In genomic region chr8:25343160-25343602, GRCm38 (mm10) we compare ENCODE assay signal across 8 mouse cellular contexts.
DNase-seq lines count a peak whose midpoint lies in the region; ATAC-seq lines count a peak whose summit lies in the region.

No protein-coding gene starts in this region.

- intact Hi-C loops in left cerebral cortex, postnatal 36 days (cut with DNase I), result no loop called here

- peak; percentile 80 for DNase-seq in hindbrain, embryonic 10.5 days (ENCODE audit: low spot score)
- peak; percentile 98 for DNase-seq in embryonic facial prominence, embryonic 14.5 days (ENCODE audit: low spot score)
- DNase-seq in intestine, embryonic 14.5 days (ENCODE audit: low spot score), result peak; percentile 83
- no peak for DNase-seq in layer of hippocampus, postnatal 36 days
- DNase-seq in left cerebral cortex, postnatal 36 days (ENCODE audit: low spot score in 2 of 2), result no peak

- no peak overlapping the region for H3K4me2 ChIP-seq in hindbrain, embryonic 13.5 days
- H3K4me2 ChIP-seq in embryonic facial prominence, embryonic 14.5 days (ENCODE audit: low read depth, low read length), result peak overlapping the region; percentile 46
- H3K4me2 ChIP-seq in intestine, embryonic 14.5 days (ENCODE audit: low read length), result peak overlapping the region; percentile 33
- peak overlapping the region; percentile 34; the same call in 1 of the 2 replicates for H3K4me2 ChIP-seq in lung, embryonic 16.5 days (ENCODE audit: low read depth, low read length)
- H3K4me2 ChIP-seq in forebrain, embryonic 16.5 days (ENCODE audit: low read length), result no peak overlapping the region

- no peak overlapping the region for H3K9ac ChIP-seq in hindbrain, embryonic 13.5 days
- H3K9ac ChIP-seq in embryonic facial prominence, embryonic 14.5 days (ENCODE audit: low read depth, low read length), result no peak overlapping the region
- H3K9ac ChIP-seq in intestine, embryonic 14.5 days (ENCODE audit: low read length), result no peak overlapping the region
- H3K9ac ChIP-seq in lung, embryonic 16.5 days (ENCODE audit: low read length), result no peak overlapping the region
- no peak overlapping the region for H3K9ac ChIP-seq in forebrain, embryonic 16.5 days (replicated peaks; ENCODE audit: low read depth, low read length)

- H3K27ac ChIP-seq in hindbrain, embryonic 10.5 days, result peak overlapping the region; percentile 74
- H3K27ac ChIP-seq in hindbrain, embryonic 13.5 days, result no peak overlapping the region
- H3K27ac ChIP-seq in embryonic facial prominence, embryonic 14.5 days (replicated peaks; ENCODE audit: low read depth, low read length), result peak overlapping the region; percentile 83
- H3K27ac ChIP-seq in intestine, embryonic 14.5 days (ENCODE audit: low read depth), result peak overlapping the region; percentile 47; the same call in 1 of the 2 replicates
- peak overlapping the region; percentile 40; the same call in 1 of the 2 replicates for H3K27ac ChIP-seq in lung, embryonic 16.5 days (ENCODE audit: low read length)
- H3K27ac ChIP-seq in forebrain, embryonic 16.5 days (ENCODE audit: low read length), result no peak overlapping the region

- H3K4me3 ChIP-seq in hindbrain, embryonic 10.5 days, result no peak overlapping the region
- no peak overlapping the region for H3K4me3 ChIP-seq in hindbrain, embryonic 13.5 days
- H3K4me3 ChIP-seq in embryonic facial prominence, embryonic 14.5 days (ENCODE audit: low read depth, low read length), result 0 out of 2 replicates have a peak overlapping the region, but pooled peaks have one; percentile 22
- no peak overlapping the region for H3K4me3 ChIP-seq in intestine, embryonic 14.5 days (ENCODE audit: low read depth, low read length)
- H3K4me3 ChIP-seq in lung, embryonic 16.5 days (ENCODE audit: low read length), result no peak overlapping the region
- no peak overlapping the region for H3K4me3 ChIP-seq in forebrain, embryonic 16.5 days (replicated peaks; ENCODE audit: low read length)

- H3K36me3 ChIP-seq in hindbrain, embryonic 10.5 days, result no peaks in the 10 kb centered on the region
- H3K36me3 ChIP-seq in hindbrain, embryonic 13.5 days, result no peaks in the 10 kb centered on the region
- no peaks in the 10 kb centered on the region for H3K36me3 ChIP-seq in embryonic facial prominence, embryonic 14.5 days (ENCODE audit: control insufficient read depth, insufficient read depth, low read length)
- H3K36me3 ChIP-seq in intestine, embryonic 14.5 days (ENCODE audit: control insufficient read depth, insufficient read depth, low read length), result no peaks in the 10 kb centered on the region
- H3K36me3 ChIP-seq in lung, embryonic 16.5 days (ENCODE audit: control insufficient read depth, insufficient read depth, low read length), result no peaks in the 10 kb centered on the region
- H3K36me3 ChIP-seq in forebrain, embryonic 16.5 days (ENCODE audit: control insufficient read depth, insufficient read depth), result no peaks in the 10 kb centered on the region

- ATAC-seq in hindbrain, embryonic 13.5 days (ENCODE audit: low FRiP score), result no peak
- ATAC-seq in embryonic facial prominence, embryonic 14.5 days (ENCODE audit: low read depth), result peak; percentile 93
- peak; percentile 58; the same call in 1 of the 2 replicates for ATAC-seq in intestine, embryonic 14.5 days (replicated peaks; ENCODE audit: low FRiP score, low TSS enrichment, low read depth)
- ATAC-seq in lung, embryonic 16.5 days (ENCODE audit: low read depth), result peak; percentile 94
- ATAC-seq in forebrain, embryonic 16.5 days, result no peak

- 61% methylated on average over 10 of the region's 10 CpGs for WGBS in hindbrain, embryonic 10.5 days
- WGBS in hindbrain, embryonic 13.5 days, result 73% methylated on average over 10 of the region's 10 CpGs
- WGBS in embryonic facial prominence, embryonic 14.5 days, result 19% methylated on average over 10 of the region's 10 CpGs
- 30% methylated on average over 10 of the region's 10 CpGs for WGBS in intestine, embryonic 14.5 days
- WGBS in lung, embryonic 16.5 days, result 35% methylated on average over 10 of the region's 10 CpGs
- 88% methylated on average over 10 of the region's 10 CpGs for WGBS in forebrain, embryonic 16.5 days

- no peaks in the 10 kb centered on the region for H3K27me3 ChIP-seq in hindbrain, embryonic 10.5 days (ENCODE audit: insufficient read depth, poor library complexity, severe bottlenecking)
- no peaks in the 10 kb centered on the region for H3K27me3 ChIP-seq in hindbrain, embryonic 13.5 days
- no peaks in the 10 kb centered on the region for H3K27me3 ChIP-seq in embryonic facial prominence, embryonic 14.5 days (replicated peaks; ENCODE audit: control insufficient read depth, insufficient read depth, low read length)
- H3K27me3 ChIP-seq in intestine, embryonic 14.5 days (replicated peaks; ENCODE audit: control insufficient read depth, insufficient read depth, low read length), result no peaks in the 10 kb centered on the region
- no peaks in the 10 kb centered on the region for H3K27me3 ChIP-seq in lung, embryonic 16.5 days (ENCODE audit: control insufficient read depth, insufficient read depth, low read depth, low read length)
- no peaks in the 10 kb centered on the region for H3K27me3 ChIP-seq in forebrain, embryonic 16.5 days (replicated peaks; ENCODE audit: control insufficient read depth, insufficient read depth, low read length)

- H3K9me3 ChIP-seq in hindbrain, embryonic 10.5 days, result no peaks in the 10 kb centered on the region
- H3K9me3 ChIP-seq in hindbrain, embryonic 13.5 days, result no peaks in the 10 kb centered on the region
- peaks cover 4% of the 10 kb centered on the region; the same call in 1 of the 2 replicates for H3K9me3 ChIP-seq in embryonic facial prominence, embryonic 14.5 days (ENCODE audit: control insufficient read depth, low read length)
- peaks cover 3% of the 10 kb centered on the region; the same call in 1 of the 2 replicates for H3K9me3 ChIP-seq in intestine, embryonic 14.5 days (ENCODE audit: control insufficient read depth, low read length)
- no peaks in the 10 kb centered on the region for H3K9me3 ChIP-seq in lung, embryonic 16.5 days (ENCODE audit: control insufficient read depth, low read length)
- H3K9me3 ChIP-seq in forebrain, embryonic 16.5 days (ENCODE audit: control insufficient read depth, low read length), result no peaks in the 10 kb centered on the region

- peaks cover 6% of the 10 kb centered on the region for H3K4me1 ChIP-seq in hindbrain, embryonic 10.5 days (replicated peaks)
- H3K4me1 ChIP-seq in hindbrain, embryonic 13.5 days (replicated peaks), result no peaks in the 10 kb centered on the region
- peaks cover 20% of the 10 kb centered on the region for H3K4me1 ChIP-seq in embryonic facial prominence, embryonic 14.5 days (ENCODE audit: control insufficient read depth, insufficient read depth, low read length)
- H3K4me1 ChIP-seq in intestine, embryonic 14.5 days (replicated peaks; ENCODE audit: control insufficient read depth, insufficient read depth, low read length), result peaks cover 9% of the 10 kb centered on the region
- peaks cover 8% of the 10 kb centered on the region for H3K4me1 ChIP-seq in lung, embryonic 16.5 days (replicated peaks; ENCODE audit: control insufficient read depth, insufficient read depth, low read length)
- H3K4me1 ChIP-seq in forebrain, embryonic 16.5 days (replicated peaks; ENCODE audit: control insufficient read depth, insufficient read depth, low read length), result no peaks in the 10 kb centered on the region

Comparison
In these comparisons a context has a peak if more than half of its experiments do, and no peak if none do; other contexts are left out.
1. H3K27ac ChIP-seq: peak in hindbrain, embryonic 10.5 days (single experiment), embryonic facial prominence, embryonic 14.5 days (single experiment), intestine, embryonic 14.5 days (single experiment) and lung, embryonic 16.5 days (single experiment); none in hindbrain, embryonic 13.5 days (single experiment) and forebrain, embryonic 16.5 days (single experiment).
2. DNase-seq: peak in hindbrain, embryonic 10.5 days (single experiment), embryonic facial prominence, embryonic 14.5 days (single experiment) and intestine, embryonic 14.5 days (single experiment); none in layer of hippocampus, postnatal 36 days (0 of 2) and left cerebral cortex, postnatal 36 days (0 of 2).
3. ATAC-seq: peak in embryonic facial prominence, embryonic 14.5 days (single experiment), intestine, embryonic 14.5 days (single experiment) and lung, embryonic 16.5 days (single experiment); none in hindbrain, embryonic 13.5 days (single experiment) and forebrain, embryonic 16.5 days (single experiment).
4. H3K4me2 ChIP-seq: peak in embryonic facial prominence, embryonic 14.5 days (single experiment), intestine, embryonic 14.5 days (single experiment) and lung, embryonic 16.5 days (single experiment); none in hindbrain, embryonic 13.5 days (single experiment) and forebrain, embryonic 16.5 days (single experiment).